ENCODE assay signal across 32 mouse cellular contexts in the genomic region with DNA sequence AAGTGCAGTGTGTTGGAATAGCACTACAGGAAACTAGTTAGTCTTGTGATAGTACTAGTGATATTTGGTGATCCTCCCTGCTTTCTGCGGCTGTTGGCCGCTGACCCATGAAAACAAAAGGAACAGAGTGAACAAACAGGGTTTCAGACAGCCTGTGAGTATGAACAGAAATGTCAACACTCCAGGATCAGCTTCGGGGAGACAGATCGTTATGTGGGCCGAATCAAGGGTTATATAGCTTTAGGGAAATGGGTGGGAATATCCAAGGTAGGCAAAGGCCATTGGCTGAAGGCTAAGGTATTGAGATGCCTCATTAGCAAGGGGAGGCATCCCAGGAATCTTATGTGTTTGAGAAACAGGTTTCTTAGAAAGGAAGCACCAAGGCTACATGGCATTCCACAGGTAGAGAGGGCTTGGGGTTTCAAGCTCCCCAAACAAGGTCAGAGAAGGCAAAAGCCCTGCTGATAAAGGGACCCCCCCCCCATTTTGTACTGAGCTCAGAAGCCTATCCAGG. TPM values are rescaled to one million over a fixed set of nuclear protein-coding genes. Genes with fewer than 3 reads are reported as not detected.
DNase-seq lines count a peak whose midpoint lies in the region; ATAC-seq lines count a peak whose summit lies in the region.
"Had no signal": no experiment of that assay in that cellular context is flagged by ENCODE, and none has a peak within 500 bp of the region (broad histone marks: within the 10 kb centered on the region; RNA-seq: fewer than 3 reads in every experiment).

No protein-coding gene starts in this region.

- no peak overlapping the region for H3K4me3 ChIP-seq in kidney, embryonic 15.5 days (replicated peaks)
- no peak overlapping the region for H3K4me3 ChIP-seq in lung, embryonic 16.5 days (ENCODE audit: low read length)
- no peak overlapping the region for H3K4me3 ChIP-seq in liver, embryonic 16.5 days (ENCODE audit: low read depth, low read length)
- no peak overlapping the region for H3K4me3 ChIP-seq in stomach, embryonic 16.5 days (replicated peaks; ENCODE audit: low read length)
- H3K4me3 ChIP-seq in hindbrain, embryonic 14.5 days (replicated peaks; ENCODE audit: low read length): no peak overlapping the region
- H3K4me3 ChIP-seq: embryonic facial prominence, embryonic 15.5 days; forebrain, embryonic 13.5 days; heart, embryonic 10.5 days; hindbrain, embryonic 12.5 days; limb, embryonic 12.5 days; midbrain, embryonic 10.5 days; midbrain, embryonic 15.5 days had no signal

- H3K27me3 ChIP-seq in kidney, embryonic 15.5 days: no peaks in the 10 kb centered on the region
- no peaks in the 10 kb centered on the region for H3K27me3 ChIP-seq in lung, embryonic 16.5 days (ENCODE audit: control insufficient read depth, insufficient read depth, low read depth, low read length)
- no peaks in the 10 kb centered on the region for H3K27me3 ChIP-seq in liver, embryonic 16.5 days (ENCODE audit: control insufficient read depth, insufficient read depth, low read depth, low read length)
- no peaks in the 10 kb centered on the region for H3K27me3 ChIP-seq in stomach, embryonic 16.5 days (ENCODE audit: control insufficient read depth, insufficient read depth, low read length)
- H3K27me3 ChIP-seq in hindbrain, embryonic 14.5 days (ENCODE audit: control insufficient read depth, insufficient read depth, low read length): no peaks in the 10 kb centered on the region
- H3K27me3 ChIP-seq: embryonic facial prominence, embryonic 15.5 days; forebrain, embryonic 13.5 days; hindbrain, embryonic 12.5 days; midbrain, embryonic 15.5 days had no signal

- 66% methylated on average over 5 of the region's 5 CpGs for WGBS in kidney, embryonic 15.5 days
- WGBS in lung, embryonic 16.5 days: 65% methylated on average over 5 of the region's 5 CpGs
- WGBS in liver, embryonic 16.5 days (ENCODE audit: insufficient replicate concordance): 67% methylated on average over 5 of the region's 5 CpGs
- 62% methylated on average over 5 of the region's 5 CpGs for WGBS in stomach, embryonic 16.5 days
- WGBS in hindbrain, embryonic 14.5 days: 77% methylated on average over 5 of the region's 5 CpGs

- H3K9ac ChIP-seq in kidney, embryonic 15.5 days: no peak overlapping the region
- no peak overlapping the region for H3K9ac ChIP-seq in lung, embryonic 16.5 days (ENCODE audit: low read length)
- no peak overlapping the region for H3K9ac ChIP-seq in liver, embryonic 16.5 days (ENCODE audit: low read depth, low read length)
- H3K9ac ChIP-seq in stomach, embryonic 16.5 days (ENCODE audit: low read length): no peak overlapping the region
- H3K9ac ChIP-seq in hindbrain, embryonic 14.5 days: no peak overlapping the region
- H3K9ac ChIP-seq: embryonic facial prominence, embryonic 15.5 days; forebrain, embryonic 13.5 days; hindbrain, embryonic 12.5 days; limb, embryonic 12.5 days; liver, embryonic 14.5 days; midbrain, embryonic 15.5 days had no signal

- H3K4me2 ChIP-seq in kidney, embryonic 15.5 days: no peak overlapping the region
- no peak overlapping the region for H3K4me2 ChIP-seq in lung, embryonic 16.5 days (ENCODE audit: low read depth, low read length)
- no peak overlapping the region for H3K4me2 ChIP-seq in liver, embryonic 16.5 days (ENCODE audit: low read depth, low read length)
- no peak overlapping the region for H3K4me2 ChIP-seq in stomach, embryonic 16.5 days (ENCODE audit: low read depth, low read length)
- H3K4me2 ChIP-seq in hindbrain, embryonic 14.5 days (replicated peaks): no peak overlapping the region
- H3K4me2 ChIP-seq: embryonic facial prominence, embryonic 15.5 days; forebrain, embryonic 13.5 days; hindbrain, embryonic 12.5 days; limb, embryonic 12.5 days; midbrain, embryonic 15.5 days had no signal

- H3K9me3 ChIP-seq in kidney, embryonic 15.5 days (replicated peaks): no peaks in the 10 kb centered on the region
- H3K9me3 ChIP-seq in lung, embryonic 16.5 days (ENCODE audit: control insufficient read depth, low read length): no peaks in the 10 kb centered on the region
- no peaks in the 10 kb centered on the region for H3K9me3 ChIP-seq in liver, embryonic 16.5 days (replicated peaks; ENCODE audit: control insufficient read depth, low read length)
- no peaks in the 10 kb centered on the region for H3K9me3 ChIP-seq in stomach, embryonic 16.5 days (replicated peaks; ENCODE audit: control insufficient read depth, low read length)
- H3K9me3 ChIP-seq in hindbrain, embryonic 14.5 days (ENCODE audit: control insufficient read depth, low read length): no peaks in the 10 kb centered on the region
- H3K9me3 ChIP-seq: embryonic facial prominence, embryonic 15.5 days; forebrain, embryonic 13.5 days; G1E; heart, embryonic 10.5 days; hindbrain, embryonic 12.5 days; limb, embryonic 12.5 days; midbrain, embryonic 10.5 days; midbrain, embryonic 15.5 days had no signal

- H3K36me3 ChIP-seq in kidney, embryonic 15.5 days: no peaks in the 10 kb centered on the region
- H3K36me3 ChIP-seq in lung, embryonic 16.5 days (ENCODE audit: control insufficient read depth, insufficient read depth, low read length): no peaks in the 10 kb centered on the region
- no peaks in the 10 kb centered on the region for H3K36me3 ChIP-seq in liver, embryonic 16.5 days (ENCODE audit: control insufficient read depth, insufficient read depth)
- no peaks in the 10 kb centered on the region for H3K36me3 ChIP-seq in stomach, embryonic 16.5 days (ENCODE audit: control insufficient read depth, insufficient read depth, low read length)
- H3K36me3 ChIP-seq in hindbrain, embryonic 14.5 days (replicated peaks; ENCODE audit: control insufficient read depth, insufficient read depth): no peaks in the 10 kb centered on the region
- H3K36me3 ChIP-seq: embryonic facial prominence, embryonic 15.5 days; G1E; heart, embryonic 10.5 days; hindbrain, embryonic 12.5 days; limb, embryonic 12.5 days; midbrain, embryonic 10.5 days; midbrain, embryonic 15.5 days had no signal

- H3K4me1 ChIP-seq in kidney, embryonic 15.5 days: 0 out of 2 replicates have a peak, but pooled peaks cover 2% of the 10 kb centered on the region
- H3K4me1 ChIP-seq in lung, embryonic 16.5 days (replicated peaks; ENCODE audit: control insufficient read depth, insufficient read depth, low read length): peaks cover 3% of the 10 kb centered on the region
- peaks cover 11% of the 10 kb centered on the region for H3K4me1 ChIP-seq in liver, embryonic 16.5 days (ENCODE audit: control insufficient read depth, low read depth, low read length)
- no peaks in the 10 kb centered on the region; the same call in 1 of the 2 replicates for H3K4me1 ChIP-seq in stomach, embryonic 16.5 days (ENCODE audit: control insufficient read depth, insufficient read depth, low read length)
- H3K4me1 ChIP-seq in hindbrain, embryonic 14.5 days (replicated peaks; ENCODE audit: control insufficient read depth, insufficient read depth, low read length): no peaks in the 10 kb centered on the region
- H3K4me1 ChIP-seq: embryonic facial prominence, embryonic 15.5 days; forebrain, embryonic 13.5 days; hindbrain, embryonic 12.5 days; limb, embryonic 12.5 days; midbrain, embryonic 15.5 days had no signal

- no peak for DNase-seq in kidney, postnatal 10 days
- DNase-seq in lung, postnatal 10 days: no peak
- no peak for DNase-seq in hindbrain, embryonic 14.5 days (ENCODE audit: low spot score)
- no peak for DNase-seq in natural killer cell, adult 2 months (ENCODE audit: low spot score in 2 of 2)
- DNase-seq: adrenal gland, postnatal 10 days; cerebellum, adult 11-12 months; cerebellum, postnatal 14 days; gastrocnemius, postnatal 10 days; heart, postnatal 36 days; kidney, adult 8-10 months; kidney, postnatal 14 days; layer of hippocampus, adult 9-11 months; right cerebral cortex, postnatal 25 days; thymus, postnatal 14 days had no signal

- H3K27ac ChIP-seq in kidney, embryonic 15.5 days: peak overlapping the region; percentile 4; the same call in 1 of the 2 replicates
- H3K27ac ChIP-seq in lung, embryonic 16.5 days (ENCODE audit: low read length): peak overlapping the region; percentile 31
- no peak overlapping the region for H3K27ac ChIP-seq in liver, embryonic 16.5 days (ENCODE audit: low read length)
- H3K27ac ChIP-seq in stomach, embryonic 16.5 days (ENCODE audit: low read length): peak overlapping the region; percentile 72
- H3K27ac ChIP-seq in hindbrain, embryonic 14.5 days: no peak overlapping the region
- H3K27ac ChIP-seq: embryonic facial prominence, embryonic 15.5 days; forebrain, embryonic 13.5 days; heart, embryonic 10.5 days; hindbrain, embryonic 12.5 days; limb, embryonic 12.5 days; liver, embryonic 14.5 days; midbrain, embryonic 10.5 days; midbrain, embryonic 15.5 days had no signal

- no peak for ATAC-seq in kidney, embryonic 15.5 days (replicated peaks; ENCODE audit: low FRiP score)
- peak; percentile 41 for ATAC-seq in lung, embryonic 16.5 days (ENCODE audit: low read depth)
- peak; percentile 42; the same call in 1 of the 2 replicates for ATAC-seq in liver, embryonic 16.5 days (ENCODE audit: low read depth)
- ATAC-seq in stomach, embryonic 16.5 days (ENCODE audit: insufficient read depth, low FRiP score): no peak; the same call in 1 of the 2 replicates
- no peak for ATAC-seq in hindbrain, embryonic 14.5 days (ENCODE audit: low FRiP score)
- ATAC-seq: forebrain, embryonic 13.5 days; intestine, embryonic 16.5 days; midbrain, embryonic 15.5 days had no signal

RNA-seq across cellular contexts. Expression of a gene that starts 11.1 kb away (rescaled TPM):
- polyA plus RNA-seq in kidney, embryonic 15.5 days (2015; fragmentation: Nextera tagmentation; extraction: Ambion mirVana): not detected in 2 replicates
- polyA plus RNA-seq in lung, embryonic 16.5 days (2015; fragmentation: Nextera tagmentation; extraction: Ambion mirVana): not detected in 2 replicates
- polyA plus RNA-seq in liver, embryonic 16.5 days (2015; fragmentation: Nextera tagmentation; extraction: Ambion mirVana): not detected in 2 replicates
- not detected in 2 replicates for polyA plus RNA-seq in stomach, embryonic 16.5 days (2015; fragmentation: Nextera tagmentation; extraction: Ambion mirVana)
- not detected in 2 replicates for polyA plus RNA-seq in hindbrain, embryonic 14.5 days (2014; fragmentation: Nextera tagmentation; extraction: Ambion mirVana)
- polyA plus RNA-seq: cortical plate, adult 2 months; embryonic facial prominence, embryonic 15.5 days; forebrain, embryonic 13.5 days; G1E; heart, embryonic 10.5 days; heart, embryonic 16.5 days; hindbrain, embryonic 12.5 days; intestine, embryonic 16.5 days; limb, embryonic 12.5 days; liver, embryonic 14.5 days; midbrain, embryonic 10.5 days; midbrain, embryonic 15.5 days; neural tube, embryonic 11.5 days; urinary bladder, adult 2 months had no signal

Comparison
In these comparisons a context has a peak if more than half of its experiments do, and no peak if none do; other contexts are left out.
1. ATAC-seq: peak in lung, embryonic 16.5 days (single experiment) and liver, embryonic 16.5 days (single experiment); none in kidney, embryonic 15.5 days (single experiment), stomach, embryonic 16.5 days (single experiment) and hindbrain, embryonic 14.5 days (single experiment).
2. H3K27ac ChIP-seq: peak in kidney, embryonic 15.5 days (single experiment), lung, embryonic 16.5 days (single experiment) and stomach, embryonic 16.5 days (single experiment); none in liver, embryonic 16.5 days (single experiment) and hindbrain, embryonic 14.5 days (single experiment).